Mouse (Mus musculus) cerebellum, adult 2 months (tissue): ENCODE results near the gene Mfsd12.

Experiments
- CTCF ChIP-seq: fragments of 200-500 bp; IDR thresholded peaks from 2 replicates; pipeline ENCODE4 v1.5.1; 2011; ENCODE audit warnings: low read depth, mild to moderate bottlenecking, control low read depth, low read length, moderate library complexity, borderline replicate concordance; ENCODE audit not compliant: insufficient read depth
- POLR2A ChIP-seq: fragments of 200-500 bp; IDR thresholded peaks from 2 replicates; pipeline ENCODE4 v1.6.1; 2011; ENCODE audit warnings: low read length, control low read depth, borderline replicate concordance; ENCODE audit not compliant: insufficient read depth

GRCm38 (mm10) chr10:81344421-81345161 is 12.7 kb upstream of the Mfsd12 start:
- TF ChIP-seq POLR2A = no peak
- TF ChIP-seq CTCF = peak; percentile 39; the same call in 1 of the 2 replicates
